Mouse (Mus musculus) neutrophil, adult 5-6 weeks (primary cell): ENCODE measurements around the gene Napepld. TPM values are rescaled to one million over a fixed set of nuclear protein-coding genes. Genes with fewer than 3 reads are reported as not detected.

Experiments
- ATAC-seq: fragments of 151-379, 151-347 bp; 2 replicates; pipeline ENCODE4 v1.8.0; 2017; ENCODE audit warnings: mild to moderate bottlenecking, moderate TSS enrichment; ENCODE audit not compliant: insufficient number of reproducible peaks, poor library complexity, low FRiP score, severe bottlenecking; ENCODE audit errors: extremely low read depth
- total RNA-seq: library from RNA; stranded (forward); fragments of 200-1000 nt; gene quantifications from 2 replicates; pipeline ENCODE4 v1.2.3, GENCODE M21; 2017

Gene Napepld
- total RNA-seq, 1 experiment from 2014 or later: 1.7 TPM

GRCm38 (mm10) chr5:21616450-21617009 is 84.7 kb downstream of the Napepld start:
- no peak for ATAC-seq

- peak; percentile 56; the same call in 1 of the 2 replicates for ATAC-seq
These were observed 86.9 kb downstream of the Napepld start for GRCm38 (mm10) chr5:21614299-21614698.

Other genes starting within 250 kb of the Napepld start
- gene Lrrc17, start 157.8 kb downstream of the Napepld start, total RNA-seq: not detected in 2 replicates
- not detected in 2 replicates for gene Fbxl13, start 55.8 kb downstream of the Napepld start, total RNA-seq
- gene Armc10, start 55.6 kb downstream of the Napepld start, total RNA-seq: 39.9 and 42.7 TPM in 2 replicates
- gene Pmpcb, start 35.7 kb upstream of the Napepld start, total RNA-seq: 84.1 and 89.7 TPM in 2 replicates
- 80.3 and 83.1 TPM in 2 replicates for gene Dnajc2, start 83.9 kb upstream of the Napepld start, total RNA-seq
- gene Psmc2, start 83.9 kb upstream of the Napepld start, total RNA-seq: 29.7 and 50.6 TPM in 2 replicates
- gene Slc26a5, start 164.2 kb upstream of the Napepld start, total RNA-seq: not detected in 2 replicates